Mouse (Mus musculus) urinary bladder, adult 18-20 months (tissue): Measurements from ENCODE around the gene Rala.
"Not testable (repeated sequence)": the region's sequence is repeated elsewhere in the genome, so short reads cannot be mapped to it uniquely, and the experiment has no call there.

Experiments
- DNase-seq, 2 experiments: peaks; one replicate each; pipeline ENCODE4 v3.0.0; 2022; ENCODE audit warnings: low spot score in 2 of 2, mixed read lengths in 2 of 2

Gene Rala

GRCm38 (mm10) chr13:17944078-17944917 lies at the start of gene Rala:
Gene Rala (minus strand): TSS chr13:17944239.
- peak; percentile 92 to 96 for DNase-seq

GRCm38 (mm10) chr13:17993515-17993847 lies 49.4 kb upstream of the Rala start:
- DNase-seq, result no peak

GRCm38 (mm10) chr13:17992697-17993514 lies 48.9 kb upstream of the Rala start, which contains the start of gene Yae1d1:
Gene Yae1d1 (minus strand): TSS chr13:17993349.
- peak; percentile 83 to 93 for DNase-seq

GRCm38 (mm10) chr13:17992009-17992408 lies 48.0 kb upstream of the Rala start:
- DNase-seq, result no peak

- DNase-seq, result peak; percentile 2 to 9
Observed at GRCm38 (mm10) chr13:17983194-17983593, 39.2 kb upstream of the Rala start.

GRCm38 (mm10) chr13:17982634-17983033 lies 38.6 kb upstream of the Rala start:
- no peak for DNase-seq

- DNase-seq, result no peak
Observed at GRCm38 (mm10) chr13:17976854-17977739, 33.1 kb upstream of the Rala start.

GRCm38 (mm10) chr13:17975891-17976290 lies 31.9 kb upstream of the Rala start:
- DNase-seq, result peak in 1 of 2 experiments; percentile 47

- DNase-seq, result no peak
Observed at GRCm38 (mm10) chr13:17975457-17975856, 31.4 kb upstream of the Rala start.

GRCm38 (mm10) chr13:17974734-17975133 lies 30.7 kb upstream of the Rala start:
- DNase-seq, result no peak

GRCm38 (mm10) chr13:17960613-17961012 lies 16.6 kb upstream of the Rala start:
- DNase-seq, result no peak

- DNase-seq, result no peak
Observed at GRCm38 (mm10) chr13:17954282-17954681, 10.2 kb upstream of the Rala start.

- DNase-seq, result not testable (repeated sequence)
Observed at GRCm38 (mm10) chr13:17950581-17950980, 6.5 kb upstream of the Rala start.

- DNase-seq, result no peak
Observed at GRCm38 (mm10) chr13:17949555-17949954, 5.5 kb upstream of the Rala start.

GRCm38 (mm10) chr13:17943306-17944077 lies 547 bp downstream of the Rala start:
- peak in 1 of 2 experiments; percentile 6 for DNase-seq

- no peak for DNase-seq
Observed at GRCm38 (mm10) chr13:17942338-17942737, 1.7 kb downstream of the Rala start.

- DNase-seq, result no peak
Observed at GRCm38 (mm10) chr13:17907309-17907708, 36.7 kb downstream of the Rala start.

- no peak for DNase-seq
Observed at GRCm38 (mm10) chr13:17901474-17901873, 42.6 kb downstream of the Rala start.

GRCm38 (mm10) chr13:17900641-17901040 lies 43.4 kb downstream of the Rala start:
- DNase-seq, result no peak

GRCm38 (mm10) chr13:17897040-17897439 lies 47.0 kb downstream of the Rala start:
- DNase-seq, result no peak

- DNase-seq, result no peak
Observed at GRCm38 (mm10) chr13:17891545-17891944, 52.5 kb downstream of the Rala start.
